In genomic region chr9:63666612-63667372, GRCm38 (mm10) we compare ENCODE assay signal across 9 mouse cellular contexts.
DNase-seq lines count a peak whose midpoint lies in the region; ATAC-seq and TF ChIP-seq lines count a peak whose summit lies in the region.
"Had no signal": no experiment of that assay in that cellular context is flagged by ENCODE, and none has a peak within 500 bp of the region (broad histone marks: within the 10 kb centered on the region; RNA-seq: fewer than 3 reads in every experiment).

No protein-coding gene starts in this region.

- intact Hi-C loops in heart, postnatal 25 days (cut with DNase I): no loop called here

- ATAC-seq in hindbrain, embryonic 13.5 days (ENCODE audit: low FRiP score): peak; percentile 35; the same call in 1 of the 2 replicates
- peak; percentile 51 for ATAC-seq in lung, postnatal 0 days
- ATAC-seq in CD4-positive, CD25-positive, alpha-beta regulatory T cell, adult 4 months: no peak
- no peak for ATAC-seq in monocyte, adult 5-6 weeks (replicated peaks; ENCODE audit: insufficient number of reproducible peaks, low FRiP score, low TSS enrichment, poor library complexity, severe bottlenecking)

- peak; percentile 97 for DNase-seq in heart, adult 11 months
- no peak for DNase-seq in heart, postnatal 25 days (ENCODE audit: low spot score)
- peak; percentile 61 for DNase-seq in fibroblast of lung, adult 2 months (ENCODE audit: low read depth)
- DNase-seq in lung, postnatal 0 days (ENCODE audit: low spot score): peak; percentile 60
- DNase-seq in cerebellum, adult 9-11 months: no peak

- H3K9me3 ChIP-seq in hindbrain, embryonic 13.5 days: no peaks in the 10 kb centered on the region
- no peaks in the 10 kb centered on the region for H3K9me3 ChIP-seq in lung, postnatal 0 days (ENCODE audit: low read length)

- H3K4me1 ChIP-seq in hindbrain, embryonic 13.5 days (replicated peaks): peaks cover 53% of the 10 kb centered on the region
- H3K4me1 ChIP-seq in lung, postnatal 0 days (ENCODE audit: insufficient read depth, low read depth, low read length): peaks cover 21% of the 10 kb centered on the region; the same call in 1 of the 2 replicates

- TF ChIP-seq CTCF in lung, postnatal 0 days (IDR thresholded peaks at IDR 0.05): 0 out of 2 replicates have a peak, but pooled peaks have one; percentile 15

- 63% methylated on average over 18 of the region's 18 CpGs for WGBS in hindbrain, embryonic 13.5 days
- WGBS in lung, postnatal 0 days: 42% methylated on average over 18 of the region's 18 CpGs

- no peak overlapping the region for H3K9ac ChIP-seq in hindbrain, embryonic 13.5 days
- H3K9ac ChIP-seq in lung, postnatal 0 days (replicated peaks; ENCODE audit: low read depth): no peak overlapping the region

- no peak overlapping the region for H3K4me3 ChIP-seq in hindbrain, embryonic 13.5 days
- no peak overlapping the region for H3K4me3 ChIP-seq in lung, postnatal 0 days (ENCODE audit: low read depth, low read length)
- H3K4me3 ChIP-seq: myocyte had no signal

- H3K27ac ChIP-seq in hindbrain, embryonic 13.5 days: peak overlapping the region; percentile 44
- no peak overlapping the region for H3K27ac ChIP-seq in lung, postnatal 0 days (ENCODE audit: low read length)

- peaks cover 5% of the 10 kb centered on the region; the same call in 1 of the 2 replicates for H3K36me3 ChIP-seq in hindbrain, embryonic 13.5 days
- H3K36me3 ChIP-seq in lung, postnatal 0 days (ENCODE audit: insufficient read depth, low read length): 0 out of 2 replicates have a peak, but pooled peaks cover 5% of the 10 kb centered on the region

- H3K27me3 ChIP-seq in hindbrain, embryonic 13.5 days: no peaks in the 10 kb centered on the region
- H3K27me3 ChIP-seq in lung, postnatal 0 days (replicated peaks; ENCODE audit: insufficient read depth, low read length): no peaks in the 10 kb centered on the region

- 0 out of 2 replicates have a peak overlapping the region, but pooled peaks have one; percentile 6 for H3K4me2 ChIP-seq in hindbrain, embryonic 13.5 days
- H3K4me2 ChIP-seq in lung, postnatal 0 days (replicated peaks; ENCODE audit: low read depth, low read length): no peak overlapping the region

- TF ChIP-seq EP300 in lung, postnatal 0 days (IDR thresholded peaks at IDR 0.05): no peak

Comparison
In these comparisons a context has a peak if more than half of its experiments do, and no peak if none do; other contexts are left out.
1. DNase-seq: peak in heart, adult 11 months (single experiment), fibroblast of lung, adult 2 months (single experiment) and lung, postnatal 0 days (single experiment); none in heart, postnatal 25 days (single experiment) and cerebellum, adult 9-11 months (single experiment).
2. ATAC-seq: peak in hindbrain, embryonic 13.5 days (single experiment) and lung, postnatal 0 days (single experiment); none in CD4-positive, CD25-positive, alpha-beta regulatory T cell, adult 4 months (single experiment) and monocyte, adult 5-6 weeks (single experiment).